8 mouse cellular contexts compared by ENCODE assay signal in genomic region chr13:24401821-24402220, GRCm38 (mm10).
DNase-seq lines count a peak whose midpoint lies in the region; ATAC-seq lines count a peak whose summit lies in the region.
"Not testable (repeated sequence)": the region's sequence is repeated elsewhere in the genome, so short reads cannot be mapped to it uniquely, and the experiment has no call there.

No protein-coding gene starts in this region.

- H3K36me3 ChIP-seq in forebrain, embryonic 12.5 days (replicated peaks); heart, embryonic 16.5 days (ENCODE audit: control insufficient read depth, insufficient read depth); kidney, embryonic 15.5 days; liver, embryonic 13.5 days; midbrain, embryonic 10.5 days: not testable (repeated sequence)

- H3K4me2 ChIP-seq in forebrain, embryonic 12.5 days: peak overlapping the region; percentile 31
- peak overlapping the region; percentile 45 for H3K4me2 ChIP-seq in heart, embryonic 16.5 days (ENCODE audit: low read depth, low read length)
- peak overlapping the region; percentile 48 for H3K4me2 ChIP-seq in kidney, embryonic 15.5 days
- peak overlapping the region; percentile 53 for H3K4me2 ChIP-seq in liver, embryonic 13.5 days

- H3K9ac ChIP-seq in forebrain, embryonic 12.5 days; heart, embryonic 16.5 days (ENCODE audit: low read length); kidney, embryonic 15.5 days; liver, embryonic 13.5 days: not testable (repeated sequence)

- H3K9me3 ChIP-seq in forebrain, embryonic 12.5 days; heart, embryonic 16.5 days (replicated peaks; ENCODE audit: control insufficient read depth, low read length); kidney, embryonic 15.5 days (replicated peaks); liver, embryonic 13.5 days (replicated peaks); midbrain, embryonic 10.5 days (replicated peaks): not testable (repeated sequence)

- ATAC-seq in forebrain, embryonic 12.5 days (ENCODE audit: low FRiP score); heart, embryonic 16.5 days (replicated peaks; ENCODE audit: extremely low read depth, insufficient read depth, low FRiP score); kidney, embryonic 15.5 days (replicated peaks; ENCODE audit: low FRiP score); liver, embryonic 13.5 days (ENCODE audit: low read depth): not testable (repeated sequence)

- 19% methylated on average over 11 of the region's 11 CpGs for WGBS in forebrain, embryonic 12.5 days
- WGBS in heart, embryonic 16.5 days: 16% methylated on average over 11 of the region's 11 CpGs
- 19% methylated on average over 11 of the region's 11 CpGs for WGBS in kidney, embryonic 15.5 days
- 12% methylated on average over 11 of the region's 11 CpGs for WGBS in liver, embryonic 13.5 days (ENCODE audit: insufficient replicate concordance)
- WGBS in midbrain, embryonic 10.5 days: 26% methylated on average over 11 of the region's 11 CpGs

- not testable (repeated sequence) for H3K27ac ChIP-seq in forebrain, embryonic 12.5 days; heart, embryonic 16.5 days (ENCODE audit: low read length); kidney, embryonic 15.5 days; liver, embryonic 13.5 days; midbrain, embryonic 10.5 days (replicated peaks)

- peak; percentile 8 for DNase-seq in R1 (ENCODE audit: low read depth, low spot score)
- DNase-seq in liver, embryonic 13.5 days; midbrain, embryonic 10.5 days (ENCODE audit: low spot score): not testable (repeated sequence)
- DNase-seq in retina, embryonic 14.5 days (ENCODE audit: low spot score): peak; percentile 15
- DNase-seq in thymus, postnatal 25 days: peak; percentile 49

- H3K4me3 ChIP-seq in forebrain, embryonic 12.5 days (replicated peaks): 0 out of 2 replicates have a peak overlapping the region, but pooled peaks have one; percentile 4
- H3K4me3 ChIP-seq in heart, embryonic 16.5 days (ENCODE audit: low read length): peak overlapping the region; percentile 26; the same call in 1 of the 2 replicates
- peak overlapping the region; percentile 21 for H3K4me3 ChIP-seq in kidney, embryonic 15.5 days (replicated peaks)
- H3K4me3 ChIP-seq in liver, embryonic 13.5 days (replicated peaks): not testable (repeated sequence)
- peak overlapping the region; percentile 24 for H3K4me3 ChIP-seq in midbrain, embryonic 10.5 days

- H3K27me3 ChIP-seq in forebrain, embryonic 12.5 days; heart, embryonic 16.5 days (ENCODE audit: control insufficient read depth, insufficient read depth, low read length); kidney, embryonic 15.5 days; liver, embryonic 13.5 days; midbrain, embryonic 10.5 days (ENCODE audit: low read depth, poor library complexity, severe bottlenecking): not testable (repeated sequence)

- H3K4me1 ChIP-seq in forebrain, embryonic 12.5 days; heart, embryonic 16.5 days (ENCODE audit: control insufficient read depth, insufficient read depth, low read length); kidney, embryonic 15.5 days; liver, embryonic 13.5 days (replicated peaks); midbrain, embryonic 10.5 days: not testable (repeated sequence)
